Mouse (Mus musculus): Measurements from ENCODE around the gene Kank3.

DNA sequence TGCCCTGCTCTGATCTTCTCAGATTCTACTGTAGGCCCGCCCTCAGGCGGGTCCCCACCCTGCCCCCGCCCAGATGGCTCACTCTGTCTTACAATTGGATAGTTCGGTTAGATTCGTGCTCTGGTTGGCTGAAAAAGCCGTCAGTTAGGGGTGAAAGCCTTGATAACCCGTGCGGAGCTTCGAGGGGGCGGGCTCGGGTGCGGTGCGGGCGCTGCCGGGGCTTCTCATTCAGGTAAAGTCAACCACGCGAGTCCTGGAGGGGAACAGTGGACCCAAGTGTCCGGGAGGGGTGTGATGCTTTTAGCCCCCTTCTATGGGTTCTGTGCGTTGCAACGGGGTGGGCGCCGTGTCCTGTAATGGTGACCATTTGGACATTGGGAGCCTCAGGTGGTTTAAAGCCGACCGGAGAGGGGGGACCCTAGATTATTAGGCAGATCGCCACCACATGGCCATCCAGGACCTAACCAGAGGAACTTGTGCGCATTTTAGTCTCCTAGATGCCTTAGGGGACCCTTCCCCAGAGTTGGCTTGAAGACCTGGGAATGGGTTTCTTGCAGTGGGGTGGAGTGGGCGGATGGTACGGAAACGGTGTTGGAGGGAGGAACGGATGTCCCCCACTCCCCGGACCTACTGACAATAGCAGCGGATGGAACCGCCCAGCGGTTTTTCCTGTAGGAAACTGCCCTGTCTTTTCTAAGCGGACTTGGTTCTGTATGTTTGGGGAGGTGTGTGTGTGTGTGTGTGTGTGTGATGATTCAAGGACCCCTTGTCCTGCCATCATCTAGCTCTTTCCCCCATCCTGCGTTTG, at the start of gene Kank3:
- TF ChIP-seq GATA1 (IDR thresholded peaks at IDR 0.05; ENCODE audit: borderline replicate concordance, low read length) (no peak), FLI1 (IDR thresholded peaks at IDR 0.05; ENCODE audit: low read length) (no peak)

Measured in megakaryocyte, embryonic 14.5 days (primary cell).